ENCODE assay signal across 11 mouse cellular contexts in the genomic region with DNA sequence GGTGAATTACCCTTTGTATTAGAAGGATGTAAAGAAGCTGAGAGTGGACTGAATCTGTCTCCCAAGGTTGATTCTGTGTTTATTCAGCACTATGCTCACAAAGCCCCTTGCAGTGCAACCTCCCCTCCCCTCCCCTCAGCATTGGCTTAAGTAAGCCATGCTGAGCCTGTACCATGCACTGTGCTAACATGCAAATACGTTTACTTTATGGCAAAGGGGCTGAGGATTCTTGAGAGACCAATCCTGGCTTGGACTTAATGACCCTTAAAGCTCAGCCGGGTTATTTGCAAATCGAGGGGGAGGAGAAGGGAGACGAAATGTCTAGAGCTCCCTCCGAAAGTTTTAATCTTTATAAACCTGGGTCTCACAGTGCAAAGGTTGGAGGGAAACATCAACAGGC. TPM values are rescaled to one million over a fixed set of nuclear protein-coding genes. Genes with fewer than 3 reads are reported as not detected.
A peak's percentile ranks its signal among the peaks of the same experiment; 100 is the strongest.
DNase-seq lines count a peak whose midpoint lies in the region; ATAC-seq and TF ChIP-seq lines count a peak whose summit lies in the region.
"Had no signal": no experiment of that assay in that cellular context is flagged by ENCODE, and none has a peak within 500 bp of the region (broad histone marks: within the 10 kb centered on the region; RNA-seq: fewer than 3 reads in every experiment).

No protein-coding gene starts in this region.

- TF ChIP-seq CTCF in left cerebral cortex, adult 2 months (IDR thresholded peaks at IDR 0.05): no peak

- H3K27ac ChIP-seq in forebrain, embryonic 11.5 days (ENCODE audit: low read depth, low read length): 0 out of 2 replicates have a peak overlapping the region, but pooled peaks have one; percentile 1
- no peak overlapping the region for H3K27ac ChIP-seq in forebrain, embryonic 16.5 days (ENCODE audit: low read length)
- peak overlapping the region; percentile 19; the same call in 1 of the 2 replicates for H3K27ac ChIP-seq in left cerebral cortex, adult 2 months
- no peak overlapping the region for H3K27ac ChIP-seq in forebrain, embryonic 14.5 days (ENCODE audit: low read depth, low read length)
- H3K27ac ChIP-seq in midbrain, embryonic 16.5 days (ENCODE audit: low read length): 0 out of 2 replicates have a peak overlapping the region, but pooled peaks have one; percentile 22

- intact Hi-C loops in left cerebral cortex, adult 2 months (cut with DNase I): no loop called here

- ATAC-seq in forebrain, embryonic 11.5 days (replicated peaks; ENCODE audit: low FRiP score): peak; percentile 64
- ATAC-seq in forebrain, embryonic 16.5 days: no peak; the same call in 1 of the 2 replicates
- no peak for ATAC-seq in forebrain, embryonic 14.5 days
- ATAC-seq in midbrain, embryonic 16.5 days: no peak

- H3K36me3 ChIP-seq in forebrain, embryonic 11.5 days (ENCODE audit: control insufficient read depth, insufficient read depth, low read length): no peaks in the 10 kb centered on the region
- peaks cover 4% of the 10 kb centered on the region; the same call in 1 of the 2 replicates for H3K36me3 ChIP-seq in forebrain, embryonic 16.5 days (ENCODE audit: control insufficient read depth, insufficient read depth)
- H3K36me3 ChIP-seq in forebrain, embryonic 14.5 days (ENCODE audit: control insufficient read depth, insufficient read depth, low read length): no peaks in the 10 kb centered on the region
- 0 out of 2 replicates have a peak, but pooled peaks cover 7% of the 10 kb centered on the region for H3K36me3 ChIP-seq in midbrain, embryonic 16.5 days (ENCODE audit: control insufficient read depth, insufficient read depth, low read length)

- H3K27me3 ChIP-seq in forebrain, embryonic 11.5 days (ENCODE audit: control insufficient read depth, insufficient read depth, low read length): no peaks in the 10 kb centered on the region
- no peaks in the 10 kb centered on the region for H3K27me3 ChIP-seq in forebrain, embryonic 16.5 days (replicated peaks; ENCODE audit: control insufficient read depth, insufficient read depth, low read length)
- no peaks in the 10 kb centered on the region for H3K27me3 ChIP-seq in forebrain, embryonic 14.5 days (replicated peaks; ENCODE audit: control insufficient read depth, insufficient read depth, low read length)
- no peaks in the 10 kb centered on the region for H3K27me3 ChIP-seq in midbrain, embryonic 16.5 days (ENCODE audit: control insufficient read depth, insufficient read depth, low read depth, low read length)

- H3K4me3 ChIP-seq in forebrain, embryonic 11.5 days (ENCODE audit: low read depth, low read length): no peak overlapping the region
- H3K4me3 ChIP-seq in forebrain, embryonic 16.5 days (replicated peaks; ENCODE audit: low read length): no peak overlapping the region
- H3K4me3 ChIP-seq in left cerebral cortex, adult 2 months: no peak overlapping the region
- H3K4me3 ChIP-seq in forebrain, embryonic 14.5 days (ENCODE audit: low read depth, low read length): no peak overlapping the region
- no peak overlapping the region for H3K4me3 ChIP-seq in midbrain, embryonic 16.5 days (ENCODE audit: low read depth, low read length)

- no peak overlapping the region for H3K4me2 ChIP-seq in forebrain, embryonic 11.5 days (ENCODE audit: low read depth, low read length, severe bottlenecking)
- H3K4me2 ChIP-seq in forebrain, embryonic 16.5 days (ENCODE audit: low read length): no peak overlapping the region
- H3K4me2 ChIP-seq in forebrain, embryonic 14.5 days (ENCODE audit: low read length): 0 out of 2 replicates have a peak overlapping the region, but pooled peaks have one; percentile 8
- H3K4me2 ChIP-seq in midbrain, embryonic 16.5 days (ENCODE audit: low read length): no peak overlapping the region
- H3K4me2 ChIP-seq: liver, embryonic 11.5 days had no signal

- 20% methylated on average over 5 of the region's 5 CpGs for WGBS in forebrain, embryonic 11.5 days
- 22% methylated on average over 5 of the region's 5 CpGs for WGBS in forebrain, embryonic 16.5 days
- 8% methylated on average over 5 of the region's 5 CpGs for WGBS in forebrain, embryonic 14.5 days
- WGBS in midbrain, embryonic 16.5 days: 26% methylated on average over 5 of the region's 5 CpGs

- H3K9me3 ChIP-seq in forebrain, embryonic 11.5 days (ENCODE audit: control insufficient read depth, low read length): no peaks in the 10 kb centered on the region
- H3K9me3 ChIP-seq in forebrain, embryonic 16.5 days (ENCODE audit: control insufficient read depth, low read length): no peaks in the 10 kb centered on the region
- H3K9me3 ChIP-seq in forebrain, embryonic 14.5 days (replicated peaks; ENCODE audit: control insufficient read depth, low read length): no peaks in the 10 kb centered on the region
- H3K9me3 ChIP-seq in midbrain, embryonic 16.5 days (replicated peaks; ENCODE audit: control insufficient read depth, low read length, poor library complexity, severe bottlenecking): no peaks in the 10 kb centered on the region

- no peak for DNase-seq in forebrain, embryonic 11.5 days (ENCODE audit: low spot score)
- DNase-seq in left cerebral cortex, adult 2 months (ENCODE audit: extremely low spot score in 1 of 2, low spot score in 2 of 2): no peak
- no peak for DNase-seq in left cerebral cortex, adult 8-10 months (ENCODE audit: low spot score in 2 of 2)
- DNase-seq in forebrain, embryonic 14.5 days (ENCODE audit: low spot score): no peak
- DNase-seq in cerebellum, adult 8-10 months: no peak
- DNase-seq in adrenal gland, adult 2 months: no peak
- DNase-seq: heart, postnatal 10 days; right cerebral cortex, adult 18-20 months had no signal

- H3K9ac ChIP-seq in forebrain, embryonic 11.5 days (ENCODE audit: low read length): no peak overlapping the region; the same call in 1 of the 2 replicates
- no peak overlapping the region for H3K9ac ChIP-seq in forebrain, embryonic 16.5 days (replicated peaks; ENCODE audit: low read depth, low read length)
- no peak overlapping the region for H3K9ac ChIP-seq in forebrain, embryonic 14.5 days (ENCODE audit: low read length)
- no peak overlapping the region for H3K9ac ChIP-seq in midbrain, embryonic 16.5 days (ENCODE audit: low read depth, low read length)

- peaks cover 2% of the 10 kb centered on the region; the same call in 1 of the 2 replicates for H3K4me1 ChIP-seq in forebrain, embryonic 11.5 days (replicated peaks; ENCODE audit: control insufficient read depth, insufficient read depth, low read length)
- H3K4me1 ChIP-seq in forebrain, embryonic 16.5 days (replicated peaks; ENCODE audit: control insufficient read depth, insufficient read depth, low read length): peaks cover 20% of the 10 kb centered on the region
- peaks cover 5% of the 10 kb centered on the region; the same call in 1 of the 2 replicates for H3K4me1 ChIP-seq in forebrain, embryonic 14.5 days (ENCODE audit: control insufficient read depth, insufficient read depth, low read length)
- H3K4me1 ChIP-seq in midbrain, embryonic 16.5 days (ENCODE audit: control insufficient read depth, insufficient read depth, low read length): peaks cover 26% of the 10 kb centered on the region

RNA-seq across cellular contexts. Expression of a gene that starts 16.0 kb away (rescaled TPM):
- polyA plus RNA-seq in forebrain, embryonic 11.5 days (2014; fragmentation: Nextera tagmentation; extraction: Ambion mirVana): 24.8 and 25.3 TPM in 2 replicates
- polyA plus RNA-seq in forebrain, embryonic 16.5 days (2015; fragmentation: Nextera tagmentation; extraction: Ambion mirVana): 131 and 137 TPM in 2 replicates
- 10 to 100 TPM; 41.1 to 46.5 TPM for total RNA-seq in left cerebral cortex, adult 2 months (2021)
- total RNA-seq in left cerebral cortex, adult 8-10 months (2022): 10 to 100 TPM; 38.9 to 48.5 (median 42.0) TPM
- polyA plus RNA-seq in forebrain, embryonic 14.5 days (2014; fragmentation: Nextera tagmentation; extraction: Ambion mirVana): 63.1 and 91.4 TPM in 2 replicates
- polyA plus RNA-seq in midbrain, embryonic 16.5 days (2015; fragmentation: Nextera tagmentation; extraction: Ambion mirVana): 130 and 135 TPM in 2 replicates
- total RNA-seq in adrenal gland, adult 2 months (2021): 10 to 100 TPM; 13.4 to 18.6 TPM
- 7.1 and 15.5 TPM in 2 replicates for polyA plus RNA-seq in adrenal gland, adult 2 months (2012; rRNA removed)

Comparison
In these comparisons a context has a peak if more than half of its experiments do, and no peak if none do; other contexts are left out.
1. H3K27ac ChIP-seq: peak in forebrain, embryonic 11.5 days (single experiment), left cerebral cortex, adult 2 months (single experiment) and midbrain, embryonic 16.5 days (single experiment); none in forebrain, embryonic 16.5 days (single experiment) and forebrain, embryonic 14.5 days (single experiment).